Mouse (Mus musculus): ENCODE results near the gene Adk. TPM values are rescaled to one million over a fixed set of nuclear protein-coding genes. Genes with fewer than 3 reads are reported as not detected.
"Not testable (repeated sequence)": the region's sequence is repeated elsewhere in the genome, so short reads cannot be mapped to it uniquely, and the experiment has no call there.

Gene Adk
- total RNA-seq, 2 experiments from 2014 or later, result 94.0 to 111 TPM

DNA sequence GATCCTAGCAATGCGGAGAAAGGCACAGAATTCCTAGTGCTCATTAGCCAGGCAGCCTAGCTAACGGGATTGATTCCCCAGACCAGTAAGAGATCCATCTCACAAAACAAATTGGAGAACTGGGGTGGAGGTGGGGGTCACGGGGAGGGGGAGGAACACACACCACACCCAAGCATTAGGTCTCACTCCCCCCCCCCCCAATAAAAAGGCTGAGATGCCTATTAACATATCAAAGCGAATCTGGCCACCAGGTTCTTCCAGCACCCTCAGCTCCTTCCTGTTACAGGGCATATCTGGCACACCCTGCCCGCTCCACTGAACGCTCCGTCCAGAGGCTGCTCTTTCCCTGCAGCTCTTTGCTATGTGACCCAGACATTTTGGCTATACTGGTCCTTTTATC is 406.3 kb downstream of the Adk start:
- DNase-seq, result no peak
- intact Hi-C loops (cut with DNase I), result no loop called here

- intact Hi-C loops (cut with DNase I), result no loop called here
- DNase-seq, result no peak
These were observed 406.8 kb downstream of the Adk start for GRCm38 (mm10) chr14:21459163-21459562.

DNA sequence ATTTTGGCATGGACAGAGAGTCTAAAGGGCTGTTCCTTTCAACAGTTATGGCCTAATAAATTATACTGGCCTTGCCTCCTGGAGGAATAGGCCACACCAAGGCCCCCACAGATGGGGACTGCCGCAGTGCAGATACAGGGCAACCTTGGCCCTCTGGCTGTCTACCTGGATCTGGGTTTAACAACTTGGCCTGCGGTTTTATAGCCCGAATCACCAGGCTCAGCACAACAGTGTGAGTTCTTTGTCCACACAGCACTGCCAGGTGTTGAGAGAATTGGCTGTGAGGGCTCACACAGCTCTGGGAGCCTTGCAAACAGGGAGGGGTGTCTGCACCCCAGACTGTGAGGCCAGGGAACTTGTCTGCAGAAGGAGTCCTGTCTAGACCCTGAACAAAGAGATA is 410.0 kb downstream of the Adk start:
- no peak for DNase-seq
- intact Hi-C loops (cut with DNase I), result no loop called here

- intact Hi-C loops (cut with DNase I), result no loop called here
- no peak for DNase-seq
These were observed 410.8 kb downstream of the Adk start for GRCm38 (mm10) chr14:21463117-21463712.

- no peak for DNase-seq
- intact Hi-C loops (cut with DNase I), result no loop called here
These were observed 418.0 kb downstream of the Adk start for GRCm38 (mm10) chr14:21470386-21470785.

GRCm38 (mm10) chr14:21471975-21472374 is 419.6 kb downstream of the Adk start:
- intact Hi-C loops (cut with DNase I), result no loop called here

DNA sequence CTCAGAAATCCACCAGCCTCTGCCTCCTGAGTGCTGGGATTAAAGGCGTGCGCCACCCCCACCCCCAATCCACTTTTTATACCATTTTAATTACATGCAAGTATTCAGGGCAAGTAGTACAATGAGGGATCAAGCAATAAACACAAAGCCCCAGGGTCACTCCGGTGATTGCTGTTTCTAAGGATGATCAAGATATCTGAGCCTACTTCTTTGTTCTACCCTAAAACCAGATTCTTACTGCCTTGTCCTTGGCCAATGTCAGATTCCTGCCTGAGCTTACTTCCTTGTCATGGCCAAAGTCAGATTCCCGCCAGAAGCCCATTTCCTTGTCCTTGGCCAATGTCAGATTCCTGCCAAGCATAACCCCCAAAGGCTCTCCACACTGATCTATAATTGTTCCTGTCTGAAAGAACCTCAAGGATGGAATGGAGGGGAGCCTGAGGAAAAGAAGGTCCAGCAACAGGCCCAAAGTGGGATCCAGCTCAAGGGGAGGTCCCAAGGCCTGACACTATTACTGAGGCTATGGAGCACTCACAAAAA is 422.3 kb downstream of the Adk start:
- DNase-seq; intact Hi-C loops (cut with DNase I): not testable (repeated sequence)

More at GRCm38 (mm10) chr14:21471975-21472374, 419.6 kb downstream of the Adk start:
- DNase-seq, result no peak

- no peak for DNase-seq
- intact Hi-C loops (cut with DNase I), result no loop called here
These were observed 424.8 kb downstream of the Adk start for GRCm38 (mm10) chr14:21477181-21477580.

- intact Hi-C loops (cut with DNase I), result no loop called here
- DNase-seq, result no peak
These were observed 427.2 kb downstream of the Adk start for GRCm38 (mm10) chr14:21479566-21479965.

- intact Hi-C loops (cut with DNase I), result no loop called here
- DNase-seq, result no peak
These were observed 427.8 kb downstream of the Adk start for GRCm38 (mm10) chr14:21480191-21480590.

- DNase-seq, result no peak
- intact Hi-C loops (cut with DNase I), result no loop called here
These were observed 428.9 kb downstream of the Adk start, which contains the start of gene Kat6b for GRCm38 (mm10) chr14:21481231-21481630. Gene Kat6b (plus strand): TSS chr14:21481434.

DNA sequence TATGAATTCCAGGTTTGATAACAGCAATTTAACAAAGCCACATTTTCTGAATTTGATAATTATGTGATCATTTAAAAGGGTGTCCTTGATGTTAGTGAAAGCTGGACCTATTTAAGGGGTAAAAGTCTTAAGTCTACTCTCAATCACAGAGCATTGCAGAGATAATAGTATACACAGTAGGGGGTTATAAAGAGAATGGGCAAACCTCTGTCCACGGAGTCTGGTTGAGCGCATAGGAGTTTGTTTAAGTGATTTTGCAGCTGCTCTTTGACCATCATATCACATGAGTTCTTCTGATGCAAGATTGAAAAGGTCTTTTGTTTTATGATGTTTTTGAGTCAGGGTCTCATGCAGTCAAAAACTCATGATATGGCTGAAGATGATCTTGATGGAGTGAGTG is 431.8 kb downstream of the Adk start:
- intact Hi-C loops (cut with DNase I), result no loop called here
- DNase-seq, result no peak

- DNase-seq, result no peak
- intact Hi-C loops (cut with DNase I), result no loop called here
These were observed 432.3 kb downstream of the Adk start for GRCm38 (mm10) chr14:21484693-21485092.

GRCm38 (mm10) chr14:21485961-21486520 is 433.7 kb downstream of the Adk start:
- intact Hi-C loops (cut with DNase I), result no loop called here
- DNase-seq, result no peak

GRCm38 (mm10) chr14:21487135-21487534 is 434.8 kb downstream of the Adk start:
- intact Hi-C loops (cut with DNase I); DNase-seq: not testable (repeated sequence)

GRCm38 (mm10) chr14:21488426-21489115 is 436.2 kb downstream of the Adk start:
- intact Hi-C loops (cut with DNase I); DNase-seq: not testable (repeated sequence)

- intact Hi-C loops (cut with DNase I), result no loop called here
- no peak for DNase-seq
These were observed 436.7 kb downstream of the Adk start for GRCm38 (mm10) chr14:21489116-21489485.

DNA sequence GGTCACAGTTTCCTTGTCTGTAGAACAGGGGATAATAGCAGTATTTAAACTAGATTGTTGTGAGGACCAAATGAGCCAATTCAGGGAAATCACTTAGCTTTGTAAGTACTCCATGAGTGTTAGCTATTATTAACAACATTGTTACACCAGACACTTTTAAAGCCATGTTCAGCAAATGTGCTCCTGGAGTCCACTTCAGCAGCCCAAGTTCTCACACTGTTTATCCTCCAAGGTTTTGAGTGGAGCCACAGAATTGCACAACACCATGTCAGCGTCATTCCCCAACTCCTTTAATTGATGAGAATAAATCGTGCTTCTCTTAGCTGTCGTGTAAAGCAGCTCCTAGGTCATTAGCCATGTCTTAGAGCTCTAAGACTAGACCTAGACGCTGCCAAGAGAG is 437.8 kb downstream of the Adk start:
- no peak for DNase-seq
- intact Hi-C loops (cut with DNase I), result loop anchor here (10.0 kb wide), 1 partner anchor 95 kb away; no protein-coding TSS in a partner anchor

Data from gastrocnemius, postnatal 36 days (tissue).